Mouse (Mus musculus): ENCODE measurements around the gene Mtnr1b. TPM values are rescaled to one million over a fixed set of nuclear protein-coding genes. Genes with fewer than 3 reads are reported as not detected.
"Not testable (repeated sequence)": the region's sequence is repeated elsewhere in the genome, so short reads cannot be mapped to it uniquely, and the experiment has no call there.

Gene Mtnr1b
- total and polyA plus RNA-seq, 2 experiments from 2014 or later: not detected

- Histone ChIP-seq H3K36me3 (ENCODE audit: insufficient read depth) (no peaks in the 10 kb centered on the region), H3K9me3 (ENCODE audit: low read length) (no peaks in the 10 kb centered on the region), H3K4me1 (ENCODE audit: insufficient read depth) (no peaks in the 10 kb centered on the region), H3K27ac (ENCODE audit: low read depth, low read length) (no peak overlapping the region), H3K4me3 (ENCODE audit: low read depth, low read length) (no peak overlapping the region), H3K27me3 (ENCODE audit: insufficient read depth, low read length) (no peaks in the 10 kb centered on the region), H3K9ac (no peak overlapping the region), H3K4me2 (ENCODE audit: low read depth) (no peak overlapping the region)
- 56% methylated on average over 10 of the region's 10 CpGs for WGBS
- TF ChIP-seq CTCF (IDR thresholded peaks at IDR 0.05; ENCODE audit: low read depth): no peak
- DNase-seq (no peak), ATAC-seq (peak; percentile 40)
These were observed 7.9 kb downstream of the Mtnr1b start for GRCm38 (mm10) chr9:15866280-15867072.

GRCm38 (mm10) chr9:15861402-15861801 is 13.0 kb downstream of the Mtnr1b start:
- Histone ChIP-seq H3K36me3 (ENCODE audit: insufficient read depth) (no peaks in the 10 kb centered on the region), H3K4me1 (ENCODE audit: insufficient read depth) (no peaks in the 10 kb centered on the region), H3K27ac (ENCODE audit: low read depth, low read length) (no peak overlapping the region), H3K27me3 (ENCODE audit: insufficient read depth, low read length) (no peaks in the 10 kb centered on the region), H3K9ac (no peak overlapping the region), H3K9me3 (ENCODE audit: low read length) (no peaks in the 10 kb centered on the region), H3K4me3 (ENCODE audit: low read depth, low read length) (no peak overlapping the region), H3K4me2 (ENCODE audit: low read depth) (no peak overlapping the region)
- no peak for TF ChIP-seq CTCF (IDR thresholded peaks at IDR 0.05; ENCODE audit: low read depth)
- DNase-seq (no peak), ATAC-seq (no peak)
- WGBS: 67% methylated on average over 5 of the region's 5 CpGs

DNA sequence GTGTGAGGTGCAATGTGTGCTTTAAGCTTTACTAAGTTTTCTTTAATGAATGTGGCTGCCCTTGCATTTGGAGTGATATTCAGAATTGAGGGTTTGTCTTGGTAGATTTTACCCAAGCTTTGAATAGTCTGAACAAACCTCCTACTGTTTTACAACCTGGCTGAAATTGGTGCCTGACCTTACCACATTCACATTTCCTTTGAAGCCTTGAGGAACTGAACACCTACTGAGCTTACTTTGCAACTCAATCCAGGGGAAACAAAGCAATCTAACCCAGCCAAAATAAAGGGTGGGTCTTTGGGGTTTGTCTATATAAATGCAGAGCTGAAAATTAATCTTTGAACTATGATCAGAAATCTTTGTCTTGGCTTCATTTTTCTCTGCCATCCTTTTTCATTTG is 23.6 kb downstream of the Mtnr1b start:
- H3K4me1 ChIP-seq (ENCODE audit: insufficient read depth): no peaks in the 10 kb centered on the region
- no peak overlapping the region for H3K4me2 ChIP-seq (ENCODE audit: low read depth)
- no peak for TF ChIP-seq CTCF (IDR thresholded peaks at IDR 0.05; ENCODE audit: low read depth)
- H3K9ac ChIP-seq: no peak overlapping the region
- H3K9me3 ChIP-seq (ENCODE audit: low read length): no peaks in the 10 kb centered on the region
- no peak overlapping the region for H3K27ac ChIP-seq (ENCODE audit: low read depth, low read length)
- no peaks in the 10 kb centered on the region for H3K36me3 ChIP-seq (ENCODE audit: insufficient read depth)
- no peak for DNase-seq
- no peak overlapping the region for H3K4me3 ChIP-seq (ENCODE audit: low read depth, low read length)
- no peak for ATAC-seq
- no peaks in the 10 kb centered on the region for H3K27me3 ChIP-seq (ENCODE audit: insufficient read depth, low read length)

GRCm38 (mm10) chr9:15845390-15845789 is 29.0 kb downstream of the Mtnr1b start:
- ATAC-seq (no peak), DNase-seq (no peak)
- Histone ChIP-seq H3K4me3 (ENCODE audit: low read depth, low read length) (no peak overlapping the region), H3K27me3 (ENCODE audit: insufficient read depth, low read length) (no peaks in the 10 kb centered on the region), H3K9me3 (ENCODE audit: low read length) (no peaks in the 10 kb centered on the region), H3K36me3 (ENCODE audit: insufficient read depth) (no peaks in the 10 kb centered on the region), H3K4me2 (ENCODE audit: low read depth) (no peak overlapping the region), H3K4me1 (ENCODE audit: insufficient read depth) (no peaks in the 10 kb centered on the region), H3K9ac (no peak overlapping the region), H3K27ac (ENCODE audit: low read depth, low read length) (no peak overlapping the region)
- 89% methylated on average over 8 of the region's 8 CpGs for WGBS
- no peak for TF ChIP-seq CTCF (IDR thresholded peaks at IDR 0.05; ENCODE audit: low read depth)

DNA sequence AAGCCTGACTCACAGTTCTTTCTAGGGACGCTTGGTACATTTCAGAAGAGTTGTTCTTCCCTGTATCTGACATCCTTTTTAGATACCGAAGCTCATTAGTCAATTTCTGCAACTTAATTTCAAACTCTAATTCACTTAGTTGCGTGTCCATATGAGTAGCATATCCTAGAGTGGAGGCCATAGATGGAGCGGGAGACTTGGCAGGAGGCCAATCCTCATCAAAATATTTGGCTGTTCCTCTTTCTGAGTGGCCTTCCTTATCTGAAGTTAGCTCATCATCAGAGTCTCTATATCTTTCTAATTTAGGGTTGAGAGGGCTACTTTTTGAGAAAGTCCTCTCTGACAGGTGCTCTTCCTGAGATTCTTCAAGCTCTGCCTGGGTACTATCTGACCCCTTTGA is 29.4 kb downstream of the Mtnr1b start:
- H3K4me2 ChIP-seq (ENCODE audit: low read depth); H3K9me3 ChIP-seq (ENCODE audit: low read length); H3K4me3 ChIP-seq (ENCODE audit: low read depth, low read length); H3K27me3 ChIP-seq (ENCODE audit: insufficient read depth, low read length); H3K4me1 ChIP-seq (ENCODE audit: insufficient read depth); H3K9ac ChIP-seq; H3K27ac ChIP-seq (ENCODE audit: low read depth, low read length); DNase-seq; ATAC-seq; H3K36me3 ChIP-seq (ENCODE audit: insufficient read depth): not testable (repeated sequence)
- 88% methylated on average over 4 of the region's 4 CpGs for WGBS

GRCm38 (mm10) chr9:15813002-15813911 is 61.1 kb downstream of the Mtnr1b start:
- peak; percentile 91 for ATAC-seq
- H3K36me3 ChIP-seq (ENCODE audit: insufficient read depth): no peaks in the 10 kb centered on the region
- no peaks in the 10 kb centered on the region for H3K27me3 ChIP-seq (ENCODE audit: insufficient read depth, low read length)
- H3K4me1 ChIP-seq (ENCODE audit: insufficient read depth): peaks cover 9% of the 10 kb centered on the region; the same call in 1 of the 2 replicates
- 24% methylated on average over 6 of the region's 6 CpGs for WGBS
- H3K9me3 ChIP-seq (ENCODE audit: low read length): no peaks in the 10 kb centered on the region
- no peak overlapping the region for H3K9ac ChIP-seq
- no peak overlapping the region for H3K27ac ChIP-seq (ENCODE audit: low read depth, low read length)
- no peak overlapping the region for H3K4me3 ChIP-seq (ENCODE audit: low read depth, low read length)
- H3K4me2 ChIP-seq (ENCODE audit: low read depth): no peak overlapping the region
- no peak for TF ChIP-seq CTCF (IDR thresholded peaks at IDR 0.05; ENCODE audit: low read depth)
- peak; percentile 74 for DNase-seq

GRCm38 (mm10) chr9:15804296-15804695 is 70.1 kb downstream of the Mtnr1b start:
- ATAC-seq: no peak
- 89% methylated on average over 2 of the region's 2 CpGs for WGBS
- Histone ChIP-seq H3K4me3 (ENCODE audit: low read depth, low read length) (no peak overlapping the region), H3K4me2 (ENCODE audit: low read depth) (no peak overlapping the region), H3K27me3 (ENCODE audit: insufficient read depth, low read length) (no peaks in the 10 kb centered on the region), H3K36me3 (ENCODE audit: insufficient read depth) (no peaks in the 10 kb centered on the region), H3K9ac (no peak overlapping the region), H3K9me3 (ENCODE audit: low read length) (no peaks in the 10 kb centered on the region), H3K27ac (ENCODE audit: low read depth, low read length) (no peak overlapping the region), H3K4me1 (ENCODE audit: insufficient read depth) (no peaks in the 10 kb centered on the region)
- no peak for TF ChIP-seq CTCF (IDR thresholded peaks at IDR 0.05; ENCODE audit: low read depth)
- DNase-seq: no peak
